Mouse (Mus musculus) kidney, postnatal 4 days (tissue): Measurements from ENCODE around the gene Fhl3.
"Not testable (repeated sequence)": the region's sequence is repeated elsewhere in the genome, so short reads cannot be mapped to it uniquely, and the experiment has no call there.

Experiments used
- DNase-seq, 2 experiments: peaks; one replicate each; pipeline ENCODE4 v3.0.0; 2021; ENCODE audit warnings: mixed read lengths in 2 of 2

Gene Fhl3

DNA sequence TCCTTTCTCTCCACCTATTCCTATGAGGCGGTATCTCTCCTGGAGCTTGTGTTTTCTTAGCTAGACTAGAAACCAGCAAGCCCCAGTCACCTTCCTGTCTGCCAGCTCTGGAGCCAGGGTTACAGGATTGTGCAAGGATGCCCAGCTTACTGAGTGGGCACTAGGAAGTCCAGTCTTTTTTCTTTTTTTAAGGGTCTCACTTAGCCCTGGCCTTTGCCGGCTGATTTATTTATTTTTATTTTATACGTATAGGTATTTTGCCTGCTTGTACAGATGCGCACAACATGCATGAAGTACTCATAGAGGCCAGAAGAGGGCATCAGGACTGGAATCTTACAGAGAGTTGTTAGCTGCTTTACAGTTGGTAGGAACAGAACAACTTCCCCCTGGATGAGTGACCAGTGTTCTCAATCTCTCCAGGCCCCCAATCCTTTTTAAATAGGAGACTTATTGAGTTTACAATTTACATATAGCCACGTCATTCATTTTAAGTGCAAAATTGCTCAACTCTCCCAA, 10.3 kb downstream of the Fhl3 start:
- DNase-seq, result peak; percentile 52 to 69

DNA sequence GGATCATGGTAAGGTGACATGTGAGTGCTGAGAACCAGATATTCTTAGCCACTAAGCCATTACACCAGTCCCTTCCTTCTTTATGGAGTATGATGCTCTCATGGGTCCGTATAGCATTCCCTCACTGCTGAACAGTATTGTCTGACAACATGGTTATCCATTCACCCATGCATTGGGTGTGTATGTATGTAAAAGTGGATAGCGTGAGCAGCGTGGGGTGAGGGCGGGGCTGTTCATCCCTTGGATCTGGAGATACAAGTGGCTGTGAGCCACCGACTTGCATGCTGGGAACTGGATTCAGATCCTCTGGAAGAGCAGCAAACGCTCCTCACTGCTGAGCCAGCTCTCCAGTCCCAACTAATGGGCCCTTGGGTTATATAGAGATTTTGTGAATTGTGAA, 12.1 kb downstream of the Fhl3 start:
- DNase-seq, result no peak

DNA sequence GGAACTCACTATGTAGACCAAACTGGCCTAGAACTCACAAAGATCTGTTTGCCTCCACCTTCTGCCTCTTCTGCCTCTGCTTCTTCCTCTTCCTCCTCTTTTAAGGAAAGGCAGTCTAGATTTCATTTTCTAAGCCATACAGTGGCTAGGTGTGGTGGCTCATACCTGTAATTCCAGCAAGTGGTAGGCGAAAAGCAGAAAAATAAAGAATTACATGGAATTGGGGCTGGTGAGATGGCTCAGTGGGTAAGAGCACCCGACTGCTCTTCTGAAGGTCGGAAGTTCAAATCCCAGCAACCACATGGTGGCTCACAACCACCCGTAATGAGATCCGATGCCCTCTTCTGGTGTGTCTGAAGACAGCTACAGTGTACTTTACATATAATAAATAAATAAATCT, 13.3 kb downstream of the Fhl3 start:
- not testable (repeated sequence) for DNase-seq

DNA sequence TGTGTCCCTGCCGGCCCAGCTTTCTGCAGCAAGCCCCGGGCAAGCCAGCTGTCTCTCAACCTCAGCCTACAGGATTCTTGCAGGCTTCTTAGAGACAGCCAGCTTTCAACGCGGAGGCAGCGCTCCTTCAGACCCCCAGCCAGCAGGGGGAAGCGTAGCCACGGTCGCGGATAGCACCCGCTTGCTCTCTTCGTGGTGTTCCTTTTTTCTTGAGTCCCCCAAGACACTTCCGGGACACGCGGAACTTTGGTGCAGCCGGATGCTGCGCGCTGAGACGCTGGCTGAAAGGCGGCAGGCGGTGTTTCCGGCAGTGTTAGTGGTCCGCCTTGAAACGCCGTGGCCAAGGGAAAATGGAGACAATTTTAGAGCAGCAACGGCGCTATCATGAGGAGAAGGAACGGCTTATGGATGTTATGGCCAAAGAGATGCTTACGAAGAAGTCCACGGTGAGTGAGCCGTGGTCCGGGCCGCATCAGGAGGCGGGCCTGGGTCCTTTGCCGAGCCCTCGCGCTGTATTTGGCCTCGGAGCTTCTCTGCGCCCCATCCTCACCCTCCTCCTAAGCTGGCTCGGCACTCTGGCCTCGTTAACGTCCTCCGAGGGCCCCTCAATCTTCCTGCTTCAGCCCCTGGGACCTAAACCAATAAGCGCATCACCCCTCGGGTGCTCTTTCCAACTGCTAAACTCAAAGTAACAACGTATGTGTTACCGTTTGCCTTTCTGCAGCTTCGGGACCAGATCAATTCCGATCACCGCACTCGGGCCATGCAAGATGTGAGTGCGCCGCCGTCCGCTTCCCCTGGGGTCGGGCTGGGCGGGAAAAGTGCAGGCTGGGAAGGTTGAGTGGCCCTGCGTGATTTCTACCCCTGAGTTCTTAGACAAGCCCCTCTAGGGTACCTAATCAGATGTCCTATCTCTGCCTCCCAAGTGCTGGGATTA, 14.3 kb downstream of the Fhl3 start, which contains the start of gene Sf3a3:
TSS of gene Sf3a3 (plus strand) at position 232 of the 937 bp plus-strand sequence.
- peak; percentile 96 to 97 for DNase-seq

DNA sequence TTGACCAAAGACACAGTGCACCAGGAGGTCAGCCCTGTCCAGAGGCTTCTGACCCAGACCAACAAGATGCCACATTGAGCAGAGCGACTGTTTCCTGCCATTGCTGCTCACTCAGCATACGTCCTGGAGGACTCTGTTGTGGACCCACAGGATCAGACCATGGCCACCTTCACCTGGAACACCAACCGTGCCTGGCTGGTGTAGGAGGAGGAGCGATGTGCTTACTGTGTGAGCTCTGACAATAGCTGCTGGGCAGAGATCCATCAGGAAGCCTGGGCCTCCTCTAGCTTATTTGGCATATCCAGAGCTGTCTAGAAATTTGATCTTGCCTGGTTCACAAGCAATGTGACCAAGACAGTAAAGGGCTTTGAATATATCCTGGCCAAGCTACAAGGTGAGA, 18.6 kb downstream of the Fhl3 start:
- no peak for DNase-seq

DNA sequence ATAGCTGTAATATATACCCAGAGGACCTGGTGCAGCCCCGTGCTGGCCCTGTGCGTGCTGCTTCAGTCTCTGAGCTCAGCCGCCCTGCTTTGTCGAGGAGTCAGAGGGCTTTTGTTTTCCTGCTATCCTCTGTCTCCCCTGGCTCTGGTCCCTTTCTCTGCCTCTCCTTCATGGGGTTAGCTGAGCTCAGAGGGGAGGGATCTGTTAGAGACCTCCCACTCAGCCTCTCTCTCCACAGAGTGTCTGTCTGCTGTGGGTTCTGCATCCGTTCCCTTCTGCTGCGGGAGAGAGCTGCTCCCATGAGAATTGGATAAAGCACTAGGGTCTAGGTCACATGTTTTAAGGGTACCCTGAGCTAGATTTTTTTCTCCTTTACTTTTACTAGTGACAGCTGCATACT, 25.6 kb downstream of the Fhl3 start:
- DNase-seq, result no peak

DNA sequence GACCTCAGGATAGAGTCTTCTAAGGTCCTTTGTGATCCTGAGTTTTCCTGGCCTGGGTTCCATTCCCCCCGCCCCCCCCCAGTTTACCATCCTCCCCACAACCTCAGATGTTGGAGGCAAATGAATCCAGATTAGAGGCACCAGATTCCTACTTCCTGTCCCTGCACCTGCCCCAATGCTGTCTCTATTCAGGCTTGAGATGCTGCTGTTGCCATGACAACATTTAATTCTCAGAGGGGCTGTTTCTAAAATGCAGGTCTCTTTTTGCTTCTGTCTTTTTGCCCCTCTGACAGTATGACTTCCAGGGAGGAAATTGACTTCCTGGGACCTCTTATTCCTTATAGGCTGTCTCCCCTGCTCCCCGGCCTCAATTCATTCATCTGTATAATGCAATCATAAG, 36.5 kb downstream of the Fhl3 start:
- no peak for DNase-seq

DNA sequence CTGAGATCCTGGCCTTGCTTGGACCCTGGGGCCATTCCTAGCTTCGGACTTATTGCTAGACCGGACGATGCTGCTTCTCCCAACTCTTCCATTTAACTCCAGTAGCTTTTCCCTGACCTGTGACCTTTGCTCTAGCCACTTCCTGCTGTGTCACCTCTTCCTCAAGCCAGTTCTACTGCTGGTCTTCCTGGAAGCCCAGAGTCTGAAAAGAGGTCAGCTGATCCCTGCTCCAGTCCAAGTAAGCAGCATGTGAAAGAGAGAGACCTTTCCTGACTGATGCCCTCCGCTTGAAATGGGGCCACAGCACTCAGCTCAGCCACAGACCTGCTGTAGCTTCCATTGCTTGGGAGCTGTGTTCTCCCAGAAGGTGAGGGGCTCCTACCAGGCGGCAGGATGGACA, 37.0 kb downstream of the Fhl3 start:
- DNase-seq, result no peak

DNA sequence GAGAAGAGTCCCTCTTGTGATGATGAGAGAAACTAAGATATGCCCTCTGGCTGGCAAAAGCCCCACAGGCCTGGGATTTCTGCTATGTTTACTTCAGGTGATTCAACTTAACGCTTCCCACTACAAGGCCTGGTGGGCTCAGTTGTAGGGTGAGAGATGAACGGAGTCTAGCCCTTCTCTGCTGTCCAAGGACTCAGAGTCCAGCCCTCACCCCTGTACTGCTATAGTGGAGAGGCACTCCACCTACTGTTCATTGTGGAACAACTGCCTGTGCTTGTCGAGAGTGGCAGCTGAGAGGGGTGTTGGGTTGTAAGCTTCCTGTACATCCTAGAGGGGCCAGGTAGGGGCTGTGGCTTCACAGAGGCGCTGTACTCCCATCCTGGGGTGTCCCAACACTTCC, 37.5 kb downstream of the Fhl3 start:
- DNase-seq, result no peak

DNA sequence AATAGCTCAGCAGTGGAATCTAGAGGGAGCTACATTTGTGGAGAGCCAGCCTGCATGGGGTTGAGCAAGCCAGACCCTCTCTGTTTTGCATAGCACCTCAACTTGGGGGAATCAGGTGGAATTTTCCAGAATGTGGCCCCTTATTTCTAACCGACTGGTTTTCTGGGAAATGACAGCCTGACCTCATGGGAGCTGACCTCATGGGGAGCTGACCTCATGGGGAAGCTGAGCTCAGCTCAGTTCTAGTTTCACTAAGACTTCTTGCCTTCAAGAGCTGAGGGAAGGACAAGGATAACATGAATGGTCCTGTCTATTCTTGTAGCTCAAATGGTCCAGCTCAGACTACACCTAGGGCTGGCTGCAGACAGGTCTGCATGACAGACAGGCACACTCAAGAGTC, 38.3 kb downstream of the Fhl3 start:
- no peak for DNase-seq

DNA sequence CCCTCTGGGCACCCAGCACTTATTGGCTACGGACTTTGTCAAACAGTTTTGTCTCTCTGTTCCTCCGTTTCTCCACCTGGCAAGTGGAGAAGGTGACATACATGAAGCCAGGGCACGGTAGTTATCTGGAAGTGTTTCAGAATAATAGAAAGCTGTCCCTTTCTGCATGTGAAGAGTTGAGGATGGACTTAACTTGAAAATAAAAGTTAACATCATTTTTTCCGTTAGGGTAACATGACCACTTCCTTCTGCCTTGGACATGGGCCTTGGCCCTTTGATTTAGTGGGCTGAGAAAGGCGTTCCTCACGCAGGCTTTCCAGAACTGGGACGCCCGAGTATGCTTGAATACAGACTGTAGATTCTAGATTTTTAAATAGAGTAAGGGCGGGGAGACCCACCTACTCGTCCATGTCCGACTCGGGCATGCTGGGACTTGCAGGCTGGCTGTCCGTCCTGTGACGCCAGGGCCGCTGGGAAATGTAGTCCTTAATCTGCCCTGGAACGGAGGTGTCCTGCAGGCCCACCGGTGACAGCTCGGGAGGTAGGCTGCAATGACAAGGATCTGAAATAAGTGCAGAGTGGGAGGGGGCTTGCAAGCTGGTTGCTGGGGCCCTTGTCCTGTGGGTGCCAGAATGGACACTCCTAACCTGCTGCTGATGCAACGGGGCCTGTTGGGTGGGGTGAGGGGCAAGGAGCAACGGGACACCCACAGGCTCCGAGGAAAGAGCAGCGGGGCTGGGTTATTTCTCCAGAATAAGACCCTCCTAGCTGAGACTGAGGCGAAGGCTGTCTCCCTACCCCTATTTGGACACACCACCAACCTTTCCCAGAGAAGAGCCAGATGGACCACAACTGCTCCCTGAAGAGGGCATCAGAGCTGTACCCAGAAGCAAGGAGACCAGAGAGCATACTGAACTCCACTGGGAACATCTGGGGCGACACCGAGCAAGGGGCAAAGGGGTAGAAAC, 41.2 kb downstream of the Fhl3 start, which contains the start of gene Inpp5b:
TSS of gene Inpp5b (plus strand) at position 475 of the 968 bp plus-strand sequence.
- peak; percentile 84 to 89 for DNase-seq

DNA sequence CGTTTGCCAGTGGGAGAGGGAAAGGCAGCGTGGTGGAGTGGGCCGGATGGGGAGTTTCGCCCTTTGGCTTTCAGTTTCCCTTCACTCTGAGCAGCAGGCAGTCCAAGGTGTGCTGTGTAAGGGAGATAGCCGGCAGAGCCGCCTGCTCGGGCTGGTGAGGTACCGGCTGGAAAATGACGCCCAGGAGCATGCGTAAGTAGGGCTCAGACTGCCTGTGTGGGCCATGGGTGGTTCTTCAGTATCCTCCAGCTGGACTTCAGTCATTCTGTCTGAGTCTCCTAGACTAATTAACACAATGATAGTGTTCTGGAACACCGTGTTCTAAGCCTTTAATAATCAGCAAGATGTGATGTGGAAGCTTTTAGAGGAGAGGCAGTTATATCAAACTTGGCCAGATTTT, 42.3 kb downstream of the Fhl3 start:
- DNase-seq, result no peak

DNA sequence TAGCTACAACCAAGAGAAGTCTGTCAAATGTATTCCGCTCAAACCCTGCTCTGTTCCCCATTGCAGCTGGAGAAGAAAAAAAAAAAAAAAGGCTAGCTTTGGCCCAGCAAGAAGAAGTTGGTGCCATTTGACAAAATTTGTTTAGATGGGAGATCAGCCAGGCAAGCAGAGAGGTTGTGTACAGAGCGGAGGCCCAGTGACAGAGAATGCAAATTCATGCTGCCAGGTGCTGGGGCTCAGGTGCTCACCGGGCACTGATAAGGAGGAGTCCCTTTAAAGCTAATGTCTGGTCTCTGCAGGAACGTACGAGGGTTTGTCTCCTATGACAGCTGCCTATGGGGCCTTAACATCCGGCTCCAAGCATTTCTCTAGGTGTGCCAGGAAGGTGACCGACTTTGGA, 46.1 kb downstream of the Fhl3 start:
- no peak for DNase-seq

DNA sequence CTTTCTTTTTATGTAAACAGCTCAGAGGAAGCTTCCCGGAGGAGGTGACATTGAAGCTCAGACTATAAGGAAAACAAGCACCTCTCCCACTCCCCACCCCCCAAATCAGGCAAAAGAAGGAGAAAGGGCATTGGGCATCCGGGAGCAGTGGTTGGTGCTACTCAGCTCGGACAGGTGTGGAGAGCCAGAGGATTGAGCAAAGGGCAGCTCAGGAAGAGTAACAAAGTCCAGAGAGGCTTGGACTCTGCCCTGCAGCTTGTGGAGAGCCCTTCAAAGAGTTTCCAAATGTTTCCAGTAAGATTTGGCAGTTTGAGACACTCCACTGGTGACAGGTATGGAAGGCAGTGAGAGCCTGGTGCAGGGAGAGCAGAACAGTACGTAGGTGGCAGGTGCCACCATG, 47.4 kb downstream of the Fhl3 start:
- DNase-seq, result peak in 1 of 2 experiments; percentile 39

DNA sequence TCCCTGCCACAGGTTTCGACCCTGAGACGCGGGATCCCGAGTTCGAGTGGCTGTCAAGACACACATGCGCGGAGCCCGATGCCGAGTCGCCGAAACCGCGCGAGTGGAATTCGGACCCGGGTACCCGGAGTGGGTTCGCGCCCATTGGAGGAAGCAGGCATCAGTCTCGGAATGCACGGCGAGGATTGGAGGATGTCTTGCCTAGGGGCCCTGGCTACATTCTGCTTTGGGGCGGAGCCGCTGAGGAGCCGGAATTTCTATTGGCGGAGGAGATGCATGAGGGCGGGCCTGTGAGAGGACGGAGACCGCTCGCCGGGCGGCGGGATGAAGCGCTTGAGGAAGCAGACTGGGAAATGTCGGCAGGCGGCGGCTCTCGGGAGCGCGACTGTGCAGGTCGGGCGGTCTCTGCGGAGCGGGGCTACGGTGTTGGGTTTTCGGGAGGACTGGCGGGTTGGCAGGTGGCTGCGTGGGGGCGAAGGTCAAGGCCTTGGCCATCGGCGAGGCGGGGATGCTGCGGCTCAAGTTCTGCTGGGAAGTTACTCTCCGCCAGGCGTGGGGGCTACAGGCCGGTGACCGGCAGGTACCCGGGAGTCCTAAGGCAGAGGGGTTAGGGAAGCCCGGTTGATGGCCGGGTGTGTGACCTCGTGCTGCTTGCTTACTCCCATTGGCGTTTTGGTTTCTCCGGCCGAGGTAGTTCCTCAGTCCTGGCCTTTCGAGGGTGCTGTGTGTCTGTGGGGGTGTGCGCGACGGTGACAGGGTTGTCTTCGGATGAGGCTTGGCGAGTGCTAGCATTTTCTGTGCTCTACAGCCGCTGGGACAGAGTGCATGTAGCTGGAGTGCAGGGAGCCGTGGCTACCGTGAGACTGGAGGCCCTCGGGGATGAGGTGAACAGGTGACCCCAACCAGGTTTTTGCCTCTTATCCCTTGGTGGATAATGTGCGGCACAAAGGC, 51.1 kb downstream of the Fhl3 start:
- DNase-seq, result peak; percentile 99

DNA sequence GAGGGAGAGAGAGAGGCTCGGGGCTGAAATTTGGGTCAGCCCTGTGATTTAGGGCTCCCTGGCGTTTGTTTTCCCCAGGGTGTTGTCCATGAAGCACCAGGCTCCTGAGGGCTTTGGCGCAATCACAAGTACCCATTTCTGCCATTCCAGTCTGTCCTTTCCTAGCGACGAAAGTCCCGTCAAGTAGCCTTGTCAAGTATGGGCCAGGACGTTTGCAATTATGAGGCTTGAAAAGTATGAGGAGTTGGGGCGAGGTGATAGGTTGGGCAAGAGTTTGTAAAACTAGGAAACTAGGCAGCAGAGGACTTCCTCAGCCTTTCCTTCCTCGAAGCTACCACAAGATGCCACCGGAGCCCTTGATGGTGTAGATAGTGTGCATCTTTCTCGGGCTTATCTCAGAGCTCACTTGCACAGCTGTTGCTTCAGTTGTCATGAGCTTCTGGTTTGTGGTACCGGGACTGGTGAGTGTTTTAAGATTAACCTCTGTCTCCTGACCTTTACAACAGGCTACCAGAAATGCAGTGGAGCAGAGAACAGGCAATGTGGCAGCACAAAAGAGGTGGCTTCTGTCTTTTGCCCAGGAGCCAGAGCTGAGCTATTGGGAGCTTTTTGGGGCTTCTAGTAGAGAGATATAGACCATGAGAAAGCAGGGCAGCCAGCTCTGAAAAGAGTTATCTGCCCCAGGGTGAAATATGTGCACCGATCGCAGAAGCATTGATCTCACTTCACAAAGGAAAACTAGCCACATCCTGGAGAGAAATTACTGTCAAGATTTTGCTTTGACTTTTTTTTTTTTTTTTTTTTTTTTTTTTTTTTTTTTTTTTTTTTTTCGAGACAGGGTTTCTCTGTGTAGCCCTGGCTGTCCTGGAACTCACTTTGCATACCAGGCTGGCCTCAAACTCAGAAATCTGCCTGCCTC, 52.0 kb downstream of the Fhl3 start:
- peak in 1 of 2 experiments; percentile 33 for DNase-seq

DNA sequence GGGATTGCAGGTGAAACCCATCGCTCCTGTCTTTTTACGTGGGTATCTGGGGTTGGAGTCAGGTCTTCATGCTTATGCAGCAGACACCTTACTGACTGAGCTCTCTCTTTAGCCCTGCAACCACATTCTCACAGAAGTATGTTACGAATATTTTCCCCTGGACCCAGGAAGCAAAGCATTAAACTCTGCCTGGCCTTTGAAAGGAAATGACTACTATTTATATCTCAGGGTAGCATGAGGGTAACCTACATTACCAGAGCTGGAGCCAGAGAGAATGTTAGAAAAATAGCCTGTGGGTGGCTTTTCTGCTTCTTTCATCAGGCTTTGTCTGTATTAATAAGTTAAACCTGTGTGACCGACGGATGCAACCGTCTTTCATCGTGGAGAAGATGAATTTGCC, 55.0 kb downstream of the Fhl3 start:
- no peak for DNase-seq
